Mouse (Mus musculus): ENCODE measurements around the gene Fcrlb.

- TF ChIP-seq CTCF (IDR thresholded peaks at IDR 0.05; ENCODE audit: borderline replicate concordance, insufficient read depth, low read length) (no peak), POLR2A (IDR thresholded peaks at IDR 0.05; ENCODE audit: low read depth, low read length) (no peak)
These were observed 28.4 kb downstream of the Fcrlb start for GRCm38 (mm10) chr1:170884390-170884789.

Data from embryonic fibroblast, embryonic 13.5 days (primary cell).